Mouse (Mus musculus) liver, embryonic 14.5 days (tissue): ENCODE measurements around the gene Tmeff1. TPM values are rescaled to one million over a fixed set of nuclear protein-coding genes. Genes with fewer than 3 reads are reported as not detected.

ENCODE experiments used
- ATAC-seq: fragments of 200-750 bp; cut with Nextera tagmentation; 2 replicates; pipeline ENCODE4 v1.8.0; 2017; ENCODE audit warnings: moderate number of reproducible peaks, mild to moderate bottlenecking, moderate library complexity; ENCODE audit not compliant: insufficient read depth
- DNase-seq, 3 experiments: peaks; one replicate each; pipeline ENCODE4 v3.0.0-alpha.2; 2012 to 2013; ENCODE audit warnings: low read depth in 3 of 3, low spot score in 3 of 3
- H3K27ac ChIP-seq: fragments of 300-500 bp; sonication (generic); 2 replicates; pipeline ENCODE4 v1.5.1; 2014; ENCODE audit warnings: moderate library complexity, mild to moderate bottlenecking, control low read depth, inconsistent platforms
- H3K27me3 ChIP-seq: fragments of 300-500 bp; sonication (generic); 2 replicates; pipeline ENCODE4 v1.6.1; 2014; ENCODE audit warnings: mild to moderate bottlenecking, low read length, moderate library complexity; ENCODE audit not compliant: control insufficient read depth, insufficient read depth
- H3K36me3 ChIP-seq: fragments of 300-500 bp; sonication (generic); replicated peaks from 2 replicates; pipeline ENCODE4 v1.6.1; 2014; ENCODE audit warnings: low read depth; ENCODE audit not compliant: control insufficient read depth, insufficient read depth
- H3K4me1 ChIP-seq, 2 experiments: fragments of 200-500 bp in 1 of 2; fragments of 300-500 bp in 1 of 2; sonication (generic) in 1 of 2; replicated peaks; 2 replicates each; pipeline ENCODE4 v1.6.1; 2012 to 2014; ENCODE audit warnings: antibody characterized with exemption in 1 of 2, inconsistent platforms in 1 of 2, low read length in 1 of 2; ENCODE audit not compliant: control insufficient read depth in 2 of 2, insufficient read depth in 2 of 2
- H3K4me2 ChIP-seq: fragments of 300-500 bp; sonication (generic); 2 replicates; pipeline ENCODE4 v1.6.1; 2014; ENCODE audit warnings: low read depth, mild to moderate bottlenecking, control low read depth, moderate library complexity
- H3K4me3 ChIP-seq, 2 experiments: fragments of 200-500 bp in 1 of 2; fragments of 300-500 bp in 1 of 2; sonication (generic) in 1 of 2; 2 replicates each; pipeline ENCODE4 v1.5.1; 2012 to 2014; ENCODE audit warnings: low read depth in 2 of 2, low read length in 2 of 2, mild to moderate bottlenecking in 2 of 2, control low read depth in 1 of 2, inconsistent platforms in 1 of 2, moderate library complexity in 1 of 2; ENCODE audit not compliant: insufficient read depth in 1 of 2
- H3K9ac ChIP-seq: fragments of 300-500 bp; sonication (generic); replicated peaks from 2 replicates; pipeline ENCODE4 v1.6.1; 2014; ENCODE audit warnings: mild to moderate bottlenecking, control low read depth, moderate library complexity
- H3K9me3 ChIP-seq: fragments of 300-500 bp; sonication (generic); 2 replicates; pipeline ENCODE4 v1.6.1; 2016; ENCODE audit warnings: low read length, mixed read lengths; ENCODE audit not compliant: control insufficient read depth
- CTCF ChIP-seq: IDR thresholded peaks from 2 replicates; pipeline ENCODE4 v1.5.1; 2016; ENCODE audit warnings: antibody characterized with exemption, low read depth, control low read depth
- EP300 ChIP-seq: IDR thresholded peaks from 2 replicates; pipeline ENCODE4 v1.6.1; 2016; ENCODE audit warnings: antibody characterized with exemption, low read depth
- WGBS: fragments of 180-500 bp; shearing (Covaris S2); extraction: QIAGEN DNeasy Blood & Tissue Kit; methylation state at CpG from one replicate; pipeline ENCODE4 v1.1.7; 2014; ENCODE audit not compliant: insufficient replicate concordance; 5-methylcytosine and 5-hydroxymethylcytosine counted together
- polyA plus RNA-seq, 2 experiments: library from polyadenylated mRNA; depleted of rRNA in 1 of 2; stranded (reverse) in 1 of 2; unstranded in 1 of 2; fragments of >200 nt; fragmentation: Nextera tagmentation in 1 of 2; extraction: Ambion mirVana in 1 of 2; gene quantifications; 2 replicates each; pipeline versions ENCODE4 v1.2.1 to v1.2.3; 2012 to 2014

Tmeff1 gene
- polyA plus RNA-seq, 2 experiments = 1.4 to 1.5 TPM

- Histone ChIP-seq H3K27ac (no peak overlapping the region), H3K4me2 (no peak overlapping the region), H3K4me1 (no peaks in the 10 kb centered on the region), H3K27me3 (no peaks in the 10 kb centered on the region), H3K9ac (no peak overlapping the region), H3K4me3 (no peak overlapping the region), H3K9me3 (no peaks in the 10 kb centered on the region), H3K36me3 (no peaks in the 10 kb centered on the region)
- TF ChIP-seq CTCF (no peak), EP300 (no peak)
- WGBS = 62% methylated on average over 7 of the region's 7 CpGs
- DNase-seq (no peak), ATAC-seq (no peak)
Measured at GRCm38 (mm10) chr4:48576361-48576760, 8.6 kb upstream of the Tmeff1 start.

GRCm38 (mm10) chr4:48577831-48578230 lies 7.1 kb upstream of the Tmeff1 start:
- WGBS = 62% methylated on average over 1 of the region's 1 CpGs
- Histone ChIP-seq H3K9ac (no peak overlapping the region), H3K27ac (no peak overlapping the region), H3K27me3 (no peaks in the 10 kb centered on the region), H3K9me3 (no peaks in the 10 kb centered on the region), H3K36me3 (no peaks in the 10 kb centered on the region), H3K4me2 (no peak overlapping the region), H3K4me3 (no peak overlapping the region), H3K4me1 (no peaks in the 10 kb centered on the region)
- no peak for TF ChIP-seq EP300
- no peak for TF ChIP-seq CTCF
- no peak for DNase-seq
- ATAC-seq = no peak

- DNase-seq = no peak
- 39% methylated on average over 4 of the region's 4 CpGs for WGBS
Measured at GRCm38 (mm10) chr4:48578399-48578798, 6.6 kb upstream of the Tmeff1 start.

GRCm38 (mm10) chr4:48579475-48580110 lies 5.4 kb upstream of the Tmeff1 start:
- H3K36me3 ChIP-seq = no peaks in the 10 kb centered on the region
- no peaks in the 10 kb centered on the region for H3K4me1 ChIP-seq
- 52% methylated on average over 6 of the region's 6 CpGs for WGBS
- no peak overlapping the region for H3K4me3 ChIP-seq
- H3K4me2 ChIP-seq = no peak overlapping the region
- no peak for TF ChIP-seq EP300
- H3K9me3 ChIP-seq = no peaks in the 10 kb centered on the region
- DNase-seq = no peak
- peaks cover 8% of the 10 kb centered on the region for H3K27me3 ChIP-seq
- ATAC-seq = no peak
- H3K27ac ChIP-seq = no peak overlapping the region
- no peak overlapping the region for H3K9ac ChIP-seq

More at GRCm38 (mm10) chr4:48578399-48578798, 6.6 kb upstream of the Tmeff1 start:
- no peaks in the 10 kb centered on the region for H3K9me3 ChIP-seq
- H3K4me2 ChIP-seq = no peak overlapping the region
- H3K4me1 ChIP-seq = no peaks in the 10 kb centered on the region
- no peak for ATAC-seq
- TF ChIP-seq EP300 (no peak), CTCF (no peak)
- no peaks in the 10 kb centered on the region for H3K36me3 ChIP-seq
- H3K27me3 ChIP-seq = no peaks in the 10 kb centered on the region; the same call in 1 of the 2 replicates
- no peak overlapping the region for H3K27ac ChIP-seq
- H3K9ac ChIP-seq = no peak overlapping the region
- no peak overlapping the region for H3K4me3 ChIP-seq

- H3K27me3 ChIP-seq = peaks cover 24% of the 10 kb centered on the region
- H3K9ac ChIP-seq = no peak overlapping the region
- ATAC-seq = no peak
- no peak for DNase-seq
- TF ChIP-seq EP300 (no peak), CTCF (no peak)
- H3K36me3 ChIP-seq = no peaks in the 10 kb centered on the region
- no peak overlapping the region for H3K27ac ChIP-seq
- 34% methylated on average over 2 of the region's 2 CpGs for WGBS
- no peaks in the 10 kb centered on the region for H3K9me3 ChIP-seq
- H3K4me2 ChIP-seq = no peak overlapping the region
- no peak overlapping the region for H3K4me3 ChIP-seq
- H3K4me1 ChIP-seq = no peaks in the 10 kb centered on the region
Measured at GRCm38 (mm10) chr4:48581201-48581600, 3.8 kb upstream of the Tmeff1 start.
